Mouse (Mus musculus) forebrain, embryonic 11.5 days (tissue): ENCODE results near the gene Cacnb4. TPM values are rescaled to one million over a fixed set of nuclear protein-coding genes. Genes with fewer than 3 reads are reported as not detected.

Experiments used
- ATAC-seq: fragments of 200-750 bp; cut with Nextera tagmentation; replicated peaks from 2 replicates; pipeline ENCODE4 v1.8.0; 2017; ENCODE audit warnings: moderate TSS enrichment; ENCODE audit not compliant: low FRiP score
- DNase-seq: peaks from one replicate; pipeline ENCODE4 v3.0.0-alpha.2; 2017; ENCODE audit warnings: low spot score
- H3K27ac ChIP-seq: fragments of 300-500 bp; sonication (generic); 2 replicates; pipeline ENCODE4 v1.5.1; 2014; ENCODE audit warnings: low read depth, low read length
- H3K27me3 ChIP-seq: fragments of 300-500 bp; sonication (generic); 2 replicates; pipeline ENCODE4 v1.6.1; 2014; ENCODE audit warnings: mild to moderate bottlenecking, low read length, mixed read lengths; ENCODE audit not compliant: control insufficient read depth, insufficient read depth
- H3K36me3 ChIP-seq: fragments of 300-500 bp; sonication (generic); 2 replicates; pipeline ENCODE4 v1.6.1; 2014; ENCODE audit warnings: mild to moderate bottlenecking, low read length, moderate library complexity, mixed read lengths; ENCODE audit not compliant: control insufficient read depth, insufficient read depth
- H3K4me1 ChIP-seq: fragments of 300-500 bp; sonication (generic); replicated peaks from 2 replicates; pipeline ENCODE4 v1.6.1; 2014; ENCODE audit warnings: low read length, mixed read lengths; ENCODE audit not compliant: control insufficient read depth, insufficient read depth
- H3K4me2 ChIP-seq: fragments of 300-500 bp; sonication (generic); 2 replicates; pipeline ENCODE4 v1.6.1; 2014; ENCODE audit warnings: low read depth, mild to moderate bottlenecking, low read length, moderate library complexity, mixed read lengths; ENCODE audit not compliant: severe bottlenecking
- H3K4me3 ChIP-seq: fragments of 300-500 bp; sonication (generic); 2 replicates; pipeline ENCODE4 v1.5.1; 2014; ENCODE audit warnings: low read depth, low read length
- H3K9ac ChIP-seq: fragments of 300-500 bp; sonication (generic); 2 replicates; pipeline ENCODE4 v1.6.1; 2014; ENCODE audit warnings: low read length
- H3K9me3 ChIP-seq: fragments of 300-500 bp; sonication (generic); 2 replicates; pipeline ENCODE4 v1.6.1; 2016; ENCODE audit warnings: low read length, mixed read lengths; ENCODE audit not compliant: control insufficient read depth
- WGBS: fragments of 180-500 bp; shearing (Covaris S2); extraction: QIAGEN DNeasy Blood & Tissue Kit; methylation state at CpG from one replicate; pipeline ENCODE4 v1.1.7; 2014; 5-methylcytosine and 5-hydroxymethylcytosine counted together
- polyA plus RNA-seq: library from polyadenylated mRNA; unstranded; fragments of >200 nt; fragmentation: Nextera tagmentation; extraction: Ambion mirVana; gene quantifications from 2 replicates; pipeline ENCODE4 v1.2.1, GENCODE M21; 2014

Gene Cacnb4
- polyA plus RNA-seq, 1 experiment from 2014 or later = 2.6 TPM

GRCm38 (mm10) chr2:52530521-52530920 lies 146.1 kb downstream of the Cacnb4 start:
- Histone ChIP-seq H3K4me3 (no peak overlapping the region), H3K27me3 (no peaks in the 10 kb centered on the region), H3K9me3 (no peaks in the 10 kb centered on the region), H3K4me1 (no peaks in the 10 kb centered on the region), H3K27ac (no peak overlapping the region), H3K9ac (no peak overlapping the region), H3K36me3 (no peaks in the 10 kb centered on the region), H3K4me2 (no peak overlapping the region)
- ATAC-seq (no peak), DNase-seq (no peak)
- 94% methylated on average over 2 of the region's 2 CpGs for WGBS

GRCm38 (mm10) chr2:52529245-52529644 lies 147.4 kb downstream of the Cacnb4 start:
- H3K4me1 ChIP-seq = no peaks in the 10 kb centered on the region
- 90% methylated on average over 7 of the region's 7 CpGs for WGBS
- no peak overlapping the region for H3K4me2 ChIP-seq
- ATAC-seq = no peak
- H3K4me3 ChIP-seq = no peak overlapping the region
- no peak overlapping the region for H3K27ac ChIP-seq
- no peak overlapping the region for H3K9ac ChIP-seq
- H3K36me3 ChIP-seq = no peaks in the 10 kb centered on the region
- H3K27me3 ChIP-seq = no peaks in the 10 kb centered on the region
- no peaks in the 10 kb centered on the region for H3K9me3 ChIP-seq
- no peak for DNase-seq

GRCm38 (mm10) chr2:52525876-52526592 lies 150.6 kb downstream of the Cacnb4 start:
- no peak overlapping the region for H3K9ac ChIP-seq
- WGBS = 92% methylated on average over 11 of the region's 11 CpGs
- H3K4me3 ChIP-seq = no peak overlapping the region
- H3K27ac ChIP-seq = no peak overlapping the region
- DNase-seq (no peak), ATAC-seq (no peak)
- H3K4me1 ChIP-seq = no peaks in the 10 kb centered on the region
- no peaks in the 10 kb centered on the region for H3K27me3 ChIP-seq
- H3K9me3 ChIP-seq = no peaks in the 10 kb centered on the region
- H3K4me2 ChIP-seq = no peak overlapping the region
- H3K36me3 ChIP-seq = no peaks in the 10 kb centered on the region

- Histone ChIP-seq H3K27ac (no peak overlapping the region), H3K9ac (no peak overlapping the region), H3K9me3 (no peaks in the 10 kb centered on the region), H3K4me3 (no peak overlapping the region), H3K4me2 (no peak overlapping the region), H3K27me3 (no peaks in the 10 kb centered on the region), H3K36me3 (no peaks in the 10 kb centered on the region), H3K4me1 (no peaks in the 10 kb centered on the region)
- DNase-seq (no peak), ATAC-seq (no peak)
- WGBS = 90% methylated on average over 7 of the region's 7 CpGs
Measured at GRCm38 (mm10) chr2:52523056-52523715, 153.4 kb downstream of the Cacnb4 start.

- no peaks in the 10 kb centered on the region for H3K36me3 ChIP-seq
- 97% methylated on average over 1 of the region's 1 CpGs for WGBS
- H3K27ac ChIP-seq = no peak overlapping the region
- no peaks in the 10 kb centered on the region for H3K9me3 ChIP-seq
- H3K9ac ChIP-seq = no peak overlapping the region
- ATAC-seq (no peak), DNase-seq (no peak)
- no peak overlapping the region for H3K4me2 ChIP-seq
- no peak overlapping the region for H3K4me3 ChIP-seq
- H3K4me1 ChIP-seq = no peaks in the 10 kb centered on the region
- no peaks in the 10 kb centered on the region for H3K27me3 ChIP-seq
Measured at GRCm38 (mm10) chr2:52521012-52521411, 155.6 kb downstream of the Cacnb4 start.

GRCm38 (mm10) chr2:52518740-52519139 lies 157.9 kb downstream of the Cacnb4 start:
- Histone ChIP-seq H3K27me3 (no peaks in the 10 kb centered on the region), H3K9me3 (no peaks in the 10 kb centered on the region)
- WGBS = 92% methylated on average over 4 of the region's 4 CpGs

GRCm38 (mm10) chr2:52516534-52516933 lies 160.1 kb downstream of the Cacnb4 start:
- Histone ChIP-seq H3K4me1 (0 out of 2 replicates have a peak, but pooled peaks cover 4% of the 10 kb centered on the region), H3K27ac (no peak overlapping the region), H3K36me3 (no peaks in the 10 kb centered on the region), H3K4me2 (no peak overlapping the region), H3K4me3 (no peak overlapping the region), H3K9ac (no peak overlapping the region), H3K9me3 (no peaks in the 10 kb centered on the region), H3K27me3 (no peaks in the 10 kb centered on the region)
- no peak for ATAC-seq
- 87% methylated on average over 3 of the region's 3 CpGs for WGBS
- no peak for DNase-seq

More at GRCm38 (mm10) chr2:52518740-52519139, 157.9 kb downstream of the Cacnb4 start:
- DNase-seq (no peak), ATAC-seq (no peak)
- Histone ChIP-seq H3K36me3 (no peaks in the 10 kb centered on the region), H3K27ac (no peak overlapping the region), H3K4me1 (no peaks in the 10 kb centered on the region), H3K4me2 (no peak overlapping the region), H3K9ac (no peak overlapping the region), H3K4me3 (no peak overlapping the region)

- Histone ChIP-seq H3K27ac (no peak overlapping the region), H3K4me3 (no peak overlapping the region), H3K27me3 (no peaks in the 10 kb centered on the region), H3K4me1 (0 out of 2 replicates have a peak, but pooled peaks cover 4% of the 10 kb centered on the region), H3K9ac (no peak overlapping the region), H3K36me3 (no peaks in the 10 kb centered on the region), H3K4me2 (no peak overlapping the region), H3K9me3 (no peaks in the 10 kb centered on the region)
- DNase-seq = no peak
- ATAC-seq = no peak
- 78% methylated on average over 3 of the region's 3 CpGs for WGBS
Measured at GRCm38 (mm10) chr2:52512865-52513388, 163.7 kb downstream of the Cacnb4 start.
